Mouse (Mus musculus): ENCODE measurements around the gene Armh3.

- TF ChIP-seq CTCF (IDR thresholded peaks at IDR 0.05; ENCODE audit: control insufficient read depth, insufficient read depth, insufficient replicate concordance, low read depth, low read length) (no peak), POLR2A (IDR thresholded peaks at IDR 0.05; ENCODE audit: control insufficient read depth, low read depth, low read length) (no peak)
Measured at GRCm38 (mm10) chr19:45837050-45837994, 161.0 kb downstream of the Armh3 start.

Data from testis, adult 2 months (tissue).